Mouse (Mus musculus): Measurements from ENCODE around the gene Ppdpf. TPM values are rescaled to one million over a fixed set of nuclear protein-coding genes. Genes with fewer than 3 reads are reported as not detected.

Ppdpf gene
- polyA plus RNA-seq, 1 experiment from 2014 or later, result 443 TPM

DNA sequence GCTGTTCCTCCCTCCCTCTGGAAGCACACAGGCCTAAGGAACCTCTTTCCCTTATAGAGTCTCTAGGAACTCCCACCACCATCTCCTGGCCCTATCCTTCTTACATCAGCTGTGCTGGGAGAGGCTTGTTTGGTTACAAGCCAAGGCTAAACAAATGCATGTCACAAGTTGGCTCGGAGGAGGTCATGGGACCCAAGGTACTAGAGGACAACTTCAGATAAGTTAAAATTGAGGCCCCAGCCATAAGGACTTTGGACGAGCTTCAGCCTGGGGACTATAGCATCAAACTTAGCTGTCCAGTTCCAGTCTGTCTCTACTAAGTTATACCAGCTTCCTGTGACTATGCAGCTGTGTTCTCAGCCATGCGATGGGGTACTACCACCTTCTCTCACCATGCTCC is 40.1 kb downstream of the Ppdpf start:
- Histone ChIP-seq H3K4me1 (ENCODE audit: control insufficient read depth, insufficient read depth, low read length) (no peaks in the 10 kb centered on the region; the same call in 1 of the 2 replicates), H3K9ac (replicated peaks; ENCODE audit: low read length) (no peak overlapping the region), H3K36me3 (replicated peaks; ENCODE audit: control insufficient read depth, insufficient read depth, low read depth, low read length) (no peaks in the 10 kb centered on the region), H3K4me3 (ENCODE audit: low read depth, low read length) (no peak overlapping the region), H3K9me3 (replicated peaks; ENCODE audit: control insufficient read depth, low read length) (no peaks in the 10 kb centered on the region), H3K4me2 (ENCODE audit: low read depth, low read length) (no peak overlapping the region), H3K27me3 (ENCODE audit: control insufficient read depth, insufficient read depth, low read length) (no peaks in the 10 kb centered on the region), H3K27ac (replicated peaks; ENCODE audit: low read depth, low read length) (no peak overlapping the region)
- DNase-seq (ENCODE audit: low spot score), result no peak
- no peak for ATAC-seq (replicated peaks; ENCODE audit: insufficient number of reproducible peaks, low FRiP score, low TSS enrichment, low read depth)
- 84% methylated on average over 3 of the region's 3 CpGs for WGBS

- Histone ChIP-seq H3K27ac (replicated peaks; ENCODE audit: low read depth, low read length) (no peak overlapping the region), H3K4me1 (ENCODE audit: control insufficient read depth, insufficient read depth, low read length) (no peaks in the 10 kb centered on the region; the same call in 1 of the 2 replicates), H3K4me2 (ENCODE audit: low read depth, low read length) (no peak overlapping the region), H3K9ac (replicated peaks; ENCODE audit: low read length) (no peak overlapping the region), H3K36me3 (replicated peaks; ENCODE audit: control insufficient read depth, insufficient read depth, low read depth, low read length) (no peaks in the 10 kb centered on the region), H3K4me3 (ENCODE audit: low read depth, low read length) (no peak overlapping the region), H3K27me3 (ENCODE audit: control insufficient read depth, insufficient read depth, low read length) (no peaks in the 10 kb centered on the region), H3K9me3 (replicated peaks; ENCODE audit: control insufficient read depth, low read length) (no peaks in the 10 kb centered on the region)
- ATAC-seq (replicated peaks; ENCODE audit: insufficient number of reproducible peaks, low FRiP score, low TSS enrichment, low read depth) (no peak), DNase-seq (ENCODE audit: low spot score) (no peak)
- WGBS, result 65% methylated on average over 1 of the region's 1 CpGs
Observed at GRCm38 (mm10) chr2:181228335-181228734, 41.3 kb downstream of the Ppdpf start.

- Histone ChIP-seq H3K4me1 (ENCODE audit: control insufficient read depth, insufficient read depth, low read length) (no peaks in the 10 kb centered on the region; the same call in 1 of the 2 replicates), H3K9me3 (replicated peaks; ENCODE audit: control insufficient read depth, low read length) (no peaks in the 10 kb centered on the region), H3K27me3 (ENCODE audit: control insufficient read depth, insufficient read depth, low read length) (no peaks in the 10 kb centered on the region), H3K4me2 (ENCODE audit: low read depth, low read length) (no peak overlapping the region), H3K4me3 (ENCODE audit: low read depth, low read length) (no peak overlapping the region), H3K9ac (replicated peaks; ENCODE audit: low read length) (no peak overlapping the region), H3K27ac (replicated peaks; ENCODE audit: low read depth, low read length) (no peak overlapping the region), H3K36me3 (replicated peaks; ENCODE audit: control insufficient read depth, insufficient read depth, low read depth, low read length) (no peaks in the 10 kb centered on the region)
- WGBS, result 72% methylated on average over 19 of the region's 20 CpGs
- ATAC-seq (replicated peaks; ENCODE audit: insufficient number of reproducible peaks, low FRiP score, low TSS enrichment, low read depth) (no peak), DNase-seq (ENCODE audit: low spot score) (no peak)
Observed at GRCm38 (mm10) chr2:181231171-181231570, 44.1 kb downstream of the Ppdpf start.

DNA sequence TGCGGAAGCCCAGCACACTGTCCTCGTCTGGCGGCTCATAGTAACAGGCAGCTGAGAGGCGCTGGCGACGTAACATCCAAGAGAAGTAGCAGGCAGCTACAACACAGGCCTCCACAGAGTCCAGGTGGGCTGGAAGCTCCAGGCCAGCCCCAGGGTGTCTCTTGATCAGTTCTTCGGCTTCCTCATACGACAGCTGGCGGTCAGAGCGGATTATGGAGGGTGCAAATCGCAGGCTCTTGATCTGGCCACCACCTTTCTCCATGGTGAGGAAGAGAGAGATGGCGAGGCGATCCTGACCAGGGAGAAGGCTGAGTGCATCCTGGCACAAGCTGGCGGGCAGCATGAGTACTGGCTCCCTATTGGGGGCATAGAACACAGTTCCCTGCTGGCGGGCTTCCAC is 46.4 kb downstream of the Ppdpf start:
- Histone ChIP-seq H3K9ac (replicated peaks; ENCODE audit: low read length) (no peak overlapping the region), H3K27me3 (ENCODE audit: control insufficient read depth, insufficient read depth, low read length) (no peaks in the 10 kb centered on the region), H3K36me3 (replicated peaks; ENCODE audit: control insufficient read depth, insufficient read depth, low read depth, low read length) (no peaks in the 10 kb centered on the region), H3K4me1 (ENCODE audit: control insufficient read depth, insufficient read depth, low read length) (no peaks in the 10 kb centered on the region), H3K4me2 (ENCODE audit: low read depth, low read length) (no peak overlapping the region), H3K9me3 (replicated peaks; ENCODE audit: control insufficient read depth, low read length) (no peaks in the 10 kb centered on the region), H3K4me3 (ENCODE audit: low read depth, low read length) (no peak overlapping the region), H3K27ac (replicated peaks; ENCODE audit: low read depth, low read length) (no peak overlapping the region)
- DNase-seq (ENCODE audit: low spot score) (no peak), ATAC-seq (replicated peaks; ENCODE audit: insufficient number of reproducible peaks, low FRiP score, low TSS enrichment, low read depth) (no peak)
- WGBS, result 92% methylated on average over 15 of the region's 15 CpGs

DNA sequence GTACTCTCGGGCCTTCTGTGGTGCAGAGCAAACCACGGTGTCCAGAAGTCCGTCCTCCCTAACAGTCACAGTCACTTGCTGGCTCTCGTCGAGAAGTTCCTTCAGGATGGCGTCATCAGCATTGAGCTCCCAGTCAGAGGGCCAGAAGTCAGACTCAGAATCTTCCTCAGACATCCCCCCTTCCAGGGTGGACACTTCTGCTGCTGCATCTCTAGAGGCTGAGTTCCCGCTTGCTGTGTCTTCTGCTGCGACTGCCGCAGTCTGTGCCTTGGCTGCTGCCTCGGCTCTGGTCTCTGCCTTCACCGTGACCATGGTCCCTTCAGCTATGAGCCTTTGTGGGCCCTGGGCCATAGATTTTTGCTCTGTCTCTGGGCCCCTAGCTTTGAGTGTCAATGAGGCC is 47.6 kb downstream of the Ppdpf start:
- no peak overlapping the region for H3K4me3 ChIP-seq (ENCODE audit: low read depth, low read length)
- DNase-seq (ENCODE audit: low spot score), result no peak
- no peak overlapping the region for H3K9ac ChIP-seq (replicated peaks; ENCODE audit: low read length)
- H3K36me3 ChIP-seq (replicated peaks; ENCODE audit: control insufficient read depth, insufficient read depth, low read depth, low read length), result no peaks in the 10 kb centered on the region
- H3K4me2 ChIP-seq (ENCODE audit: low read depth, low read length), result no peak overlapping the region
- no peaks in the 10 kb centered on the region for H3K27me3 ChIP-seq (ENCODE audit: control insufficient read depth, insufficient read depth, low read length)
- 91% methylated on average over 11 of the region's 11 CpGs for WGBS
- no peaks in the 10 kb centered on the region for H3K9me3 ChIP-seq (replicated peaks; ENCODE audit: control insufficient read depth, low read length)
- no peak overlapping the region for H3K27ac ChIP-seq (replicated peaks; ENCODE audit: low read depth, low read length)
- ATAC-seq (replicated peaks; ENCODE audit: insufficient number of reproducible peaks, low FRiP score, low TSS enrichment, low read depth), result no peak
- H3K4me1 ChIP-seq (ENCODE audit: control insufficient read depth, insufficient read depth, low read length), result no peaks in the 10 kb centered on the region

DNA sequence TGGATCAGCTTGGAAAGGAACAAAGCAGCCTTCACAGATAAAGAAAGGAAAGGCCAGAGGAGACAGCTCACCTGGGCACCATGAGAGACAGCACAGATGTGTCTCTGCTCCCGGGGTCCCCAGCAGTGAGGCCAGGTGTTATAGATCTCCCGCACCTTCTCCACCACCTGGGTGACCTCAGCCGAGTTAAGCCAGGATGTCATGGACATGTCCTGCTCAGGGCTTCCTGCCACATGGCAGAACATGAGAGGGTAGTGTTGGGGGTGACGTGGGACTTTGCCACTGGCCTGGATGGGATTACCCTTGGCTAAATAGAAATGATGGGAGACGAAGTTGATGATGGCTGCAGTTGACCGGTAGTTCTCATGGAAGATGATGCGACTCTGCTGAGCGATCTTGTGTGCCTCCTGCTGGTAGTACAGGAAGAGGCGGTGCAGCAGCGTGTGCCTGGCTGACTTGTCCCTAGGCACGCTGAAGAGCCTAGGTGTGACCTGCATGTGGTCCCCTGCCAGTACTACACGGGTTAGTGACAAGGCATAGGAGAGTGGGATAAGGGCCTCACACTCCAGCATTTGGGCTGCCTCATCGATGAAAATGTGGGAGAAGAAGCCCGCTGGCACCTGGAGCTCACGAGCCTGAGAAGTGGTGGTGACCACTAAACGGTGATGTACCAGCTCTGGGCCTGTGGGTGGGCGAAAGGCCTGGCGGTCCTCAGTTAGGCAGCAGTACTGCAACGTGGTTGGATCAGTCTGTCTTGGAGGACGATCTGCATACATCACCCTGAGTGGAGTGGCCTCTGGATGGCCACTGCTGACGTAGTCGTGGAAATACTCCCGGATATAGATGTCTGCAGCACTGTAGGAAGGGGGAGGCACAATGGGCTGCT is 48.9 kb downstream of the Ppdpf start:
- WGBS, result 86% methylated on average over 23 of the region's 23 CpGs
- Histone ChIP-seq H3K36me3 (replicated peaks; ENCODE audit: control insufficient read depth, insufficient read depth, low read depth, low read length) (no peaks in the 10 kb centered on the region), H3K4me3 (ENCODE audit: low read depth, low read length) (no peak overlapping the region), H3K27ac (replicated peaks; ENCODE audit: low read depth, low read length) (no peak overlapping the region), H3K9me3 (replicated peaks; ENCODE audit: control insufficient read depth, low read length) (no peaks in the 10 kb centered on the region), H3K9ac (replicated peaks; ENCODE audit: low read length) (no peak overlapping the region), H3K4me1 (ENCODE audit: control insufficient read depth, insufficient read depth, low read length) (no peaks in the 10 kb centered on the region), H3K27me3 (ENCODE audit: control insufficient read depth, insufficient read depth, low read length) (no peaks in the 10 kb centered on the region), H3K4me2 (ENCODE audit: low read depth, low read length) (no peak overlapping the region)
- no peak; the same call in 1 of the 2 replicates for ATAC-seq (replicated peaks; ENCODE audit: insufficient number of reproducible peaks, low FRiP score, low TSS enrichment, low read depth)
- DNase-seq (ENCODE audit: low spot score), result no peak

DNA sequence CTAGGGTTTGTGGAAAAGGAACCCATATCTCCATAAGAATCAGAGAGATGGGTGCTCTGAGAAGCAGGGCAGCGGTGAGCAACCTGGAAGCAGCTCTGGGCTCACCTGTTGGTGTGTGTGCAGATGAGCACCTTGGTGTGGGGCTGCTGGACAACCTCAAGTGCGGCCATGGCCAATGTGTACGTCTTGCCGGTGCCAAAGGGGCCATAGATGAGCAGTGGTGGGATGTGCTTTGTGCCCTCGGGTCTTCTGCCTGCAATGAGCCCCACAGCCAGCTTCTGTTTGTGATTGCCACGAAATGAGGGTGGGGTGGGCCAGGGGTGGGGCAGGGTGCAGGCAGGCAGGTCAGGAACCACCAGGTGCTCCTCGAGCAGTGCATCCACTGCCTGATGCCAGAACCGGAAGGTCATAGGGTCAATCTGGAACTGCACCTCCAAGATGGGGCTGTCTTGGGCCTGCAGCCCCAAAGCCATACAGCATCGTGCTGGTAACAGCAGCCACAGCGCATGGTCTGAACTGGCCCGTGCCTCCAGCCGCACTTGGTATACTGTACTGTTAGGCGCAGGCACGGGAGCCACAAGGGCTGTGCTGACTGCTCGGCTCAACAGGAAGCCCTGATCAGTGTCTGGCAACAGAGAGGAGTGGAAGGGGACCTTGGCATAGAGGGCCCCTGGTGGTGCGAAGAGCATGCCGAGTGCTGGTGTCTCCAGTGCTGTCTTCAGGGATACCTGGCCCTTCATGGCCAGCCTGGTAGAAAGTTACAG is 50.4 kb downstream of the Ppdpf start:
- ATAC-seq (replicated peaks; ENCODE audit: insufficient number of reproducible peaks, low FRiP score, low TSS enrichment, low read depth) (no peak), DNase-seq (ENCODE audit: low spot score) (no peak)
- Histone ChIP-seq H3K4me1 (ENCODE audit: control insufficient read depth, insufficient read depth, low read length) (no peaks in the 10 kb centered on the region), H3K36me3 (replicated peaks; ENCODE audit: control insufficient read depth, insufficient read depth, low read depth, low read length) (no peaks in the 10 kb centered on the region), H3K9ac (replicated peaks; ENCODE audit: low read length) (no peak overlapping the region), H3K4me2 (ENCODE audit: low read depth, low read length) (no peak overlapping the region), H3K4me3 (ENCODE audit: low read depth, low read length) (no peak overlapping the region), H3K9me3 (replicated peaks; ENCODE audit: control insufficient read depth, low read length) (no peaks in the 10 kb centered on the region), H3K27me3 (ENCODE audit: control insufficient read depth, insufficient read depth, low read length) (no peaks in the 10 kb centered on the region), H3K27ac (replicated peaks; ENCODE audit: low read depth, low read length) (no peak overlapping the region)
- whole genome bisulfite sequencing, result 88% methylated on average over 17 of the region's 17 CpGs

- Histone ChIP-seq H3K36me3 (replicated peaks; ENCODE audit: control insufficient read depth, insufficient read depth, low read depth, low read length) (no peaks in the 10 kb centered on the region), H3K4me1 (ENCODE audit: control insufficient read depth, insufficient read depth, low read length) (no peaks in the 10 kb centered on the region), H3K4me3 (ENCODE audit: low read depth, low read length) (no peak overlapping the region), H3K27me3 (ENCODE audit: control insufficient read depth, insufficient read depth, low read length) (no peaks in the 10 kb centered on the region), H3K4me2 (ENCODE audit: low read depth, low read length) (no peak overlapping the region), H3K27ac (replicated peaks; ENCODE audit: low read depth, low read length) (no peak overlapping the region), H3K9me3 (replicated peaks; ENCODE audit: control insufficient read depth, low read length) (no peaks in the 10 kb centered on the region), H3K9ac (replicated peaks; ENCODE audit: low read length) (no peak overlapping the region)
- DNase-seq (ENCODE audit: low spot score), result no peak
- 80% methylated on average over 10 of the region's 10 CpGs for WGBS
- ATAC-seq (replicated peaks; ENCODE audit: insufficient number of reproducible peaks, low FRiP score, low TSS enrichment, low read depth), result no peak
Observed at GRCm38 (mm10) chr2:181238091-181238610, 51.1 kb downstream of the Ppdpf start.
